Mouse (Mus musculus): ENCODE measurements around the gene Kcnk18. TPM values are rescaled to one million over a fixed set of nuclear protein-coding genes. Genes with fewer than 3 reads are reported as not detected.

The Kcnk18 gene
- polyA plus RNA-seq, 1 experiment from 2014 or later: not detected

GRCm38 (mm10) chr19:59238630-59239029 is 19.6 kb downstream of the Kcnk18 start:
- H3K4me3 ChIP-seq (replicated peaks; ENCODE audit: low read depth, low read length): no peak overlapping the region
- DNase-seq: no peak
- 76% methylated on average over 3 of the region's 3 CpGs for WGBS

GRCm38 (mm10) chr19:59239124-59239817 is 20.3 kb downstream of the Kcnk18 start:
- H3K27ac ChIP-seq (replicated peaks; ENCODE audit: low read depth, low read length): no peak overlapping the region
- no peaks in the 10 kb centered on the region for H3K27me3 ChIP-seq (ENCODE audit: control insufficient read depth, insufficient read depth, low read length)
- H3K9me3 ChIP-seq (ENCODE audit: control insufficient read depth, low read length): no peaks in the 10 kb centered on the region
- H3K4me3 ChIP-seq (replicated peaks; ENCODE audit: low read depth, low read length): no peak overlapping the region
- DNase-seq (peak; percentile 93), ATAC-seq (ENCODE audit: low FRiP score, low TSS enrichment) (no peak; the same call in 1 of the 2 replicates)
- no peaks in the 10 kb centered on the region for H3K36me3 ChIP-seq (ENCODE audit: control insufficient read depth, insufficient read depth, low read length)
- 24% methylated on average over 17 of the region's 17 CpGs for WGBS
- H3K4me1 ChIP-seq (ENCODE audit: control insufficient read depth, insufficient read depth, low read length): no peaks in the 10 kb centered on the region
- H3K4me2 ChIP-seq (ENCODE audit: low read length): no peak overlapping the region
- H3K9ac ChIP-seq (replicated peaks; ENCODE audit: low read length): no peak overlapping the region

More at GRCm38 (mm10) chr19:59238630-59239029, 19.6 kb downstream of the Kcnk18 start:
- Histone ChIP-seq H3K4me2 (ENCODE audit: low read length) (no peak overlapping the region), H3K27me3 (ENCODE audit: control insufficient read depth, insufficient read depth, low read length) (no peaks in the 10 kb centered on the region), H3K9me3 (ENCODE audit: control insufficient read depth, low read length) (no peaks in the 10 kb centered on the region), H3K9ac (replicated peaks; ENCODE audit: low read length) (no peak overlapping the region), H3K4me1 (ENCODE audit: control insufficient read depth, insufficient read depth, low read length) (no peaks in the 10 kb centered on the region), H3K27ac (replicated peaks; ENCODE audit: low read depth, low read length) (no peak overlapping the region), H3K36me3 (ENCODE audit: control insufficient read depth, insufficient read depth, low read length) (no peaks in the 10 kb centered on the region)
- no peak for ATAC-seq (ENCODE audit: low FRiP score, low TSS enrichment)

GRCm38 (mm10) chr19:59241987-59242386 is 23.0 kb downstream of the Kcnk18 start:
- Histone ChIP-seq H3K9ac (replicated peaks; ENCODE audit: low read length) (no peak overlapping the region), H3K9me3 (ENCODE audit: control insufficient read depth, low read length) (no peaks in the 10 kb centered on the region), H3K27ac (replicated peaks; ENCODE audit: low read depth, low read length) (no peak overlapping the region), H3K4me2 (ENCODE audit: low read length) (no peak overlapping the region), H3K27me3 (ENCODE audit: control insufficient read depth, insufficient read depth, low read length) (no peaks in the 10 kb centered on the region), H3K4me1 (ENCODE audit: control insufficient read depth, insufficient read depth, low read length) (no peaks in the 10 kb centered on the region), H3K36me3 (ENCODE audit: control insufficient read depth, insufficient read depth, low read length) (no peaks in the 10 kb centered on the region), H3K4me3 (replicated peaks; ENCODE audit: low read depth, low read length) (no peak overlapping the region)
- WGBS: 92% methylated on average over 4 of the region's 4 CpGs
- no peak for DNase-seq
- no peak for ATAC-seq (ENCODE audit: low FRiP score, low TSS enrichment)

GRCm38 (mm10) chr19:59243057-59243456 is 24.0 kb downstream of the Kcnk18 start:
- no peak overlapping the region for H3K27ac ChIP-seq (replicated peaks; ENCODE audit: low read depth, low read length)
- WGBS: 88% methylated on average over 2 of the region's 2 CpGs
- H3K4me3 ChIP-seq (replicated peaks; ENCODE audit: low read depth, low read length): no peak overlapping the region
- no peak overlapping the region for H3K4me2 ChIP-seq (ENCODE audit: low read length)
- DNase-seq (no peak), ATAC-seq (ENCODE audit: low FRiP score, low TSS enrichment) (no peak)
- H3K36me3 ChIP-seq (ENCODE audit: control insufficient read depth, insufficient read depth, low read length): no peaks in the 10 kb centered on the region
- H3K9ac ChIP-seq (replicated peaks; ENCODE audit: low read length): no peak overlapping the region
- H3K27me3 ChIP-seq (ENCODE audit: control insufficient read depth, insufficient read depth, low read length): no peaks in the 10 kb centered on the region
- no peaks in the 10 kb centered on the region for H3K4me1 ChIP-seq (ENCODE audit: control insufficient read depth, insufficient read depth, low read length)
- no peaks in the 10 kb centered on the region for H3K9me3 ChIP-seq (ENCODE audit: control insufficient read depth, low read length)

GRCm38 (mm10) chr19:59248144-59248543 is 29.1 kb downstream of the Kcnk18 start:
- ATAC-seq (ENCODE audit: low FRiP score, low TSS enrichment) (no peak), DNase-seq (no peak)
- H3K4me1 ChIP-seq (ENCODE audit: control insufficient read depth, insufficient read depth, low read length): no peaks in the 10 kb centered on the region
- no peaks in the 10 kb centered on the region for H3K27me3 ChIP-seq (ENCODE audit: control insufficient read depth, insufficient read depth, low read length)
- H3K27ac ChIP-seq (replicated peaks; ENCODE audit: low read depth, low read length): no peak overlapping the region
- 85% methylated on average over 4 of the region's 4 CpGs for WGBS
- no peaks in the 10 kb centered on the region for H3K9me3 ChIP-seq (ENCODE audit: control insufficient read depth, low read length)
- H3K9ac ChIP-seq (replicated peaks; ENCODE audit: low read length): no peak overlapping the region
- no peaks in the 10 kb centered on the region for H3K36me3 ChIP-seq (ENCODE audit: control insufficient read depth, insufficient read depth, low read length)
- H3K4me3 ChIP-seq (replicated peaks; ENCODE audit: low read depth, low read length): no peak overlapping the region
- H3K4me2 ChIP-seq (ENCODE audit: low read length): no peak overlapping the region

GRCm38 (mm10) chr19:59248553-59249286 is 29.7 kb downstream of the Kcnk18 start:
- H3K27ac ChIP-seq (replicated peaks; ENCODE audit: low read depth, low read length): no peak overlapping the region
- DNase-seq (no peak), ATAC-seq (ENCODE audit: low FRiP score, low TSS enrichment) (no peak)
- no peak overlapping the region for H3K4me2 ChIP-seq (ENCODE audit: low read length)
- H3K9ac ChIP-seq (replicated peaks; ENCODE audit: low read length): no peak overlapping the region
- no peak overlapping the region for H3K4me3 ChIP-seq (replicated peaks; ENCODE audit: low read depth, low read length)
- H3K9me3 ChIP-seq (ENCODE audit: control insufficient read depth, low read length): no peaks in the 10 kb centered on the region
- no peaks in the 10 kb centered on the region for H3K27me3 ChIP-seq (ENCODE audit: control insufficient read depth, insufficient read depth, low read length)
- no peaks in the 10 kb centered on the region for H3K36me3 ChIP-seq (ENCODE audit: control insufficient read depth, insufficient read depth, low read length)
- 79% methylated on average over 11 of the region's 11 CpGs for WGBS
- no peaks in the 10 kb centered on the region for H3K4me1 ChIP-seq (ENCODE audit: control insufficient read depth, insufficient read depth, low read length)

- H3K4me3 ChIP-seq (replicated peaks; ENCODE audit: low read depth, low read length): no peak overlapping the region
- no peak for ATAC-seq (ENCODE audit: low FRiP score, low TSS enrichment)
- no peak overlapping the region for H3K4me2 ChIP-seq (ENCODE audit: low read length)
- DNase-seq: no peak
- no peaks in the 10 kb centered on the region for H3K36me3 ChIP-seq (ENCODE audit: control insufficient read depth, insufficient read depth, low read length)
- H3K4me1 ChIP-seq (ENCODE audit: control insufficient read depth, insufficient read depth, low read length): no peaks in the 10 kb centered on the region
- no peak overlapping the region for H3K27ac ChIP-seq (replicated peaks; ENCODE audit: low read depth, low read length)
- H3K27me3 ChIP-seq (ENCODE audit: control insufficient read depth, insufficient read depth, low read length): no peaks in the 10 kb centered on the region
- WGBS: 69% methylated on average over 2 of the region's 2 CpGs
- peaks cover 7% of the 10 kb centered on the region for H3K9me3 ChIP-seq (ENCODE audit: control insufficient read depth, low read length)
- H3K9ac ChIP-seq (replicated peaks; ENCODE audit: low read length): no peak overlapping the region
These were observed 33.6 kb downstream of the Kcnk18 start for GRCm38 (mm10) chr19:59252651-59253050.

- Histone ChIP-seq H3K4me2 (ENCODE audit: low read length) (no peak overlapping the region), H3K9me3 (ENCODE audit: control insufficient read depth, low read length) (peaks cover 7% of the 10 kb centered on the region), H3K4me3 (replicated peaks; ENCODE audit: low read depth, low read length) (no peak overlapping the region), H3K9ac (replicated peaks; ENCODE audit: low read length) (no peak overlapping the region), H3K4me1 (ENCODE audit: control insufficient read depth, insufficient read depth, low read length) (peaks cover 12% of the 10 kb centered on the region; the same call in 1 of the 2 replicates), H3K27me3 (ENCODE audit: control insufficient read depth, insufficient read depth, low read length) (peaks cover 24% of the 10 kb centered on the region; the same call in 1 of the 2 replicates), H3K27ac (replicated peaks; ENCODE audit: low read depth, low read length) (no peak overlapping the region), H3K36me3 (ENCODE audit: control insufficient read depth, insufficient read depth, low read length) (no peaks in the 10 kb centered on the region)
- ATAC-seq (ENCODE audit: low FRiP score, low TSS enrichment) (no peak), DNase-seq (peak; percentile 21)
- WGBS: 38% methylated on average over 5 of the region's 5 CpGs
These were observed 40.6 kb downstream of the Kcnk18 start for GRCm38 (mm10) chr19:59259633-59260032.
